Mouse (Mus musculus): ENCODE measurements around the gene Dnah14.

Gene Dnah14

DNA sequence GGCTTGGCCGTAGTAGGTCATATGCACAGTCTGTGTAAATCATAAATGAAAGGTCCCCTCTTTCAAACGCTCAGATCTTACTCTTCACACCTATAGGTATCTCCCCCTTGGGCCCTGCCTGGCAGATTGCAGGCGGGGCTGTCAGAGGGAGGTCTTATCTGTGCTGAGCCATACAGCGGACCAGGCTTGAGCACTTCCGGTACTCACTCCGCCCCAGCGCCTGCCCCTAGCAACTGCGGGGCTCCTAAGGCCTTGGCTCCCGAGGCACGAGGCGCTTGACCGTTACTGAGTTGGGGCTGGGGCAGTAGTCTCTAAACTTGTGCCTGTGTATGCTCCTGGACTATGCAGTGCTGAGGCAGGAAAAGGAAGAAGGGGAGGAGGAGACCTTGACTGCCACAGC lies at the start of gene Dnah14:
Gene Dnah14 (plus strand): TSS at position 238 of the 400 bp plus-strand sequence.
- DNase-seq (ENCODE audit: low spot score): no peak

DNA sequence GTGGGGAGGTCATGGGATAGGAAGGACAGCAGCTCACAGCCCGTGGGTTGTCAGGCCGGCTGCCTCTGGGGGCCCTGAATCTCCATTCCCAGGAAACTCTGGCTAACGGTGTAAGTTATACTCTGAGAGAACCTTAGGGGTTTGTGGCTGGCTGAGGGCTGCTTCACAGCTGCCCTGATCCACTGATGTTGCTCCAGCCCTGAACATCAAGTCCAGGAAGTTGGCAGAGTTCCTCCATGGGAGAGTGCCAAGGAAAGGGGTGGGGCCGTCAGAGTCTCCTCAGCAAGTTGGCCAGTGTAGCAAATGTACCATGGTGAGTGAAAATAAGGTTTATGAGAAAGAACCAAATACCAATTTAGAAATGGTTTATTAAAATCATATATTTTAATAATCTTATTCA lies 47.0 kb upstream of the Dnah14 start:
- DNase-seq (ENCODE audit: low spot score): no peak

DNA sequence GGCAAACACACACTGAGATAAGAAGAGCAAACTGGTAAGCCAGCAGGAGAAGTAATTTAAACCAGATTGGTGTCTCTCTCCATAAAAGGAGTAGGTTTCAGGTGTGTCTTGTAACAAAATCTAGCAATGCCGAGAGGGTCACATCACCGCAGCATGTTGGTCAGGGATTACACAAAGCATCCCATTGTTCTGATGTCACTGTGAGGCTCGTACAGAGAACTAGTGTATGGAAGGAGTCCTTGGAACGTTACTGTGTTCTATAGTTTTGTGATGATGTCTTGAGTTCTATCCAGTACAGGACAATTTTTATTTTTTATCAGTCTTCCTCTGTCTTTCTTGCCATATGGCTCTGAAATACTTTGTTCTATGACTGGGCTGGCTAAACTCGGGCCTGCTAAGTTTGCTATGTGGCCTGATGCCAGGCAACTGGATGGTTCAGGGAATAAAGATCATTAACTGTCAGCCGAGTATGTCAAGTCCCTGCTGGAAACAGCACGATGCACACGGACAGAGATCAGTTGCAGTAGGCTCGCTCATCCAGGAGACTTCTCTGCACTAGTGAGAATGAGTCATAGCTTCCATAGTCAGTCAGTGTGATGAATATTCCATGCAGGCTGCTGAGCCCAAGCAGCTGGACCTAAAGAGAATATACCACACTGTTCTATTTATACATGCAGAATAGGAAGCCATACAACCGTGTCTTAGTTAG lies 41.0 kb upstream of the Dnah14 start:
- DNase-seq (ENCODE audit: low spot score): peak; percentile 19

DNA sequence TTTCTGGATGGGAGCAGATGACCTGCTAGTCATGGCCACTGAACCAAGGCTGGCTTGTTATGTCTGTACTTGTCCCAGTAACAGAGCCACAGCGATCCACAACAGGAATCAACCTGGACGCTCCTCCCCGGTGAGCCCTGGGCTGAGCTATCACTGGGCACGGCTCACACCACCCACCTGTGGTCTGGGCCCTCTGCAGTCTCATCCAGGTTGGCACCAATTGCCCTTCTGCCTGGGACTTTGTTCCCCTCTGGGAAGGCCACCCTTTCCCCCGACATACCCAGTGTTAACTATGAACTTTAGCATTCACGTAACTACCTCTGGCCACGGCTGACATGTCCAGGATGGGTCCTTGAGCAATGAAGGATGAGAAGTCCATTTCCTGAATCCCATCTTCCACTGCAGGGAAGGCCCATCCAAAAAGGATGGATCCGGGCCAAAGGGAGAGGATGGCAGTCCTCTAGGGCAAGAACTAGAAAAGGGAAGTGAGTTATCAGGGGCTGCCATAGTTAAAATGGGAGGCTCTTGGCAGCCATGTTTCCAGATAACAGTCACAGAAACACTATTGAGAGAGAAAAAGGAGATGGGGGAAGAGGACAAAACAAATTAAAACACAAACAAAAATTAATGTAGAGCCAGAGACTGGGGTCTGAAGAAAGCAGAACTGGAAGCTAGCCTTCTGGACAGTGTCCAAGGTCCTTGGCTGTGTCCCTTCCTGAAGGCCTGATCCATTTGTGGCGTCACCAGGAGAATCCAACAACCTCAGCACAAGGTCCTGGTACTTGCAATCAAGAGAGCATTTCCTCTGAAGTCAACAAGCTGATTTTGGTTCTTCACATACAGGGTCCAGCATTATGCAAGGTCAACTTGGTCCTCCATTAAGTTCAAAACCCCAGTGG lies 38.5 kb upstream of the Dnah14 start:
- DNase-seq (ENCODE audit: low spot score): no peak

DNA sequence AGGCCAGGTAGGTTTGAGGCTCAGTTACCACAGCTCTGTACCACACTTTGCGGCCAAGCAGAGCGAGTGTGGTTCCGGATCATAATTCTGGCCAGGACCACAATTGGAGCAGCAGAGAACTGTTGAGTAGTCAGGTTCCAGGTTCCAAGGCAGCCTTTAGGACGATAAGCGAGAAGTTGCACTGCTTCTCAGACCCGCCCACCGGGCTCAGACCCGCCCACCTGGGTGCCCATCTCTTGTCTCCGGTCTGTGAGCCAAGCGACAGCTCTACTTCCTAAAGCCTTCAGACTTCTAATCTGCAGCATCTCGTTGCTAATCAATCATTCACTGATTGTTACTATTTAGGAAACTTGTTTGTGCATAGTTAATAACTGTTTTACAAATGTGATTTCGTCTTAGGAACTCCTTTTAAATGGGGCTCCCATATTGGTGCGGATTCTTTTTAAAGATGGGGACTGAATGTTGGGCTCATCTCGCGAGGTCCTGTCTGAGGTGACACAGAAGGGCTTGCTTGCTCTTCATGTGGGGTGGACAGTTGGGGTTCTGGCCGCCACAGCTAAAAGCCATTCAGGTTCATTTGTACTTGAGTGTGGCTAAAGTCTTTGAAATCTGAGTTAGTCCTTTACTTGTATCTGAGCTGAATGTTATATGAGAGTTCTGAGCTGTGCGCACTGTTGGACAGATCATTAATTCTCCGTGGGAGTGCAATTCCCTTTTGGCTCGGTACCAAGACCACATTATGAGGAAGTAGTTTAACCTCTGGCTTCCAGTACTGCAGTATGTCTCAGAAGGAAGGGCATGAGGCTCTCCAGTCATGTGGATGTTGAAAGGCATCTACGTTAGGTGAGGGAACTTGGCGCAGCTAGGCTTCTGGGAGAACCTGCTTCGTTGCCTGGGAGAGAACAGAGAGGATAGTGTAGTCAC lies 36.3 kb upstream of the Dnah14 start:
- no peak for DNase-seq (ENCODE audit: low spot score)

DNA sequence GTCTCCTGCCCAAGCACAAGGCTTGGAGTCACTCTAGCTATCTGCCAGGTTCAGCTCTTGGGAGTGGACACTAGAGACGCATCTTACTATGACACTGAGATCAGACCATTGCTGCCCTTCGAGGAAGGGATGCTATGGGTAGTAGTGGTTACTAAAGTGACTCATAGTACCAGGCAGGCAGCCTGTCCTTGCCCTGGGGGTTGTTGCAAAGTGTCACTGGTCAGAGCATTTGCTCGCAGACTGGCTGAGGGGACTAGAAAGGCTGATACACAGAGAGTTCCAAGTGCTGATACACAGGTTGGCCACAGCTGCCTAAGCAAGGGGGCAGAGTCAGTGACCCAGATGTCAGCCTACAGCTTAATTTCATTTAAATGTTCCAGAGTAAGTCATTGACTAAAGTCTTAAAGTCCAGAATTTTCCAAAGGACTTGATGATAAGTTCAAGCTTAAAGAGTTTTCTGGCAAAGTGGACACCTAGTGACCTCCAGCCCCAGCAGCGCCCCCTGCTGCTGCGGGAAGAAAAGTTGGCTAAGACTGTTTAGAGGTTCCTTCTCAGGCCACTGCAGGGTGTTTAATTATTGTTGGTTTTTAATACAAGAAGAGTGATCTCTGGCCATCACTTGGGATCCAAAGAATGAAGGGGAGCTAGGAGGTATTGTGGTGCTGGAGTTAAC lies 32.5 kb upstream of the Dnah14 start:
- DNase-seq (ENCODE audit: low spot score): peak; percentile 48

DNA sequence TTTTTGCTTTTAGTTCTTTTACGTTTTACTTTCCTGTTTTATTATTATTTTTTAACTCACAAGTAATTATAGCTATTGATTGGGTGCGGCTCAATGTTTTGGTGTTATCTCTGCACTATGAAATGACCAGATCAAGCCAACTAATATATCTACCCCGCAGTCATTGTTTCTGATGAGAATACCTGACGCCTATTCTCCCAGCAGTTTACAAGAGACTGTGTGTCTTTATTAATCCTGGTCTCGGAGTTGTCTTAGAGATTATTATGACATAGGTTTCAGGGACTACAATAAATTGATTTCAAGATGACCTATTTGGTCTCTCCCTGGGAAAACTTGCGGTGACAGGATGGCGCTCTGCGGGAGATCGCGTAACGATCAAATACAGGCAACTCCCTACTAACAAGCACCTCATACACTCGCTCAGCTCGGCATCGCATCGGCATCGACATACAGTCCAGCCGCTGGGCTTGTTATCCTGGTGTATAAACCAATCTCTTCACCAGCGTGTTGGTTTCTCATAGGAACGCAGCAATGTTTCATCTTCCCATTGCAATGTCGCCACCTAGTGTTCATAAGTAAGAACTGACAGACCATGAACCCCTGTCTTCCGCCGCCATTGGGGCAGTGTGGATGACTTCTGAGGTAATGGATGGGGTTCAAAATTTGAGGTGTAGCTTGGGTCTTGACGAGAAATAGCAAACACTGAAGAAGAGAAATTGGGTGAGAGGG lies 31.2 kb upstream of the Dnah14 start:
- peak; percentile 91 for DNase-seq (ENCODE audit: low spot score)

DNA sequence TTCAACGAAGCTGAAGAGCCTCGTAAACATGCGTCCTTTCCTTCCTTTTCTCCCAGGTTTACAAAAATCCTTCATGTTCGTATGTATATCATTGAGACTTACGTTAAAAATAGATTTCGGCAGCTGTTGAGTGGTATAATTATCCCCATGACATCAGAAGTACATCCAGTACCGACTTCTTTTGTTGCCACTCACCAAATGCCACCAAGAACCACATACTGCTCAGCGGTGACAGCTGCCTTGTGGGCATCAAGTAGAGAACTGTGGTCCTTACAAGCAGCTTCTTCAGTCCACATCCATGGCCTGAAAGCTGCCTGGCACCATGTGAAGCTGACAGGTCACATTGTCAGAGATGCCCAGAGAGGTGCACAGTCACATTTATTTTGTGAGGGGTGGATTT lies 26.4 kb upstream of the Dnah14 start:
- no peak for DNase-seq (ENCODE audit: low spot score)

DNA sequence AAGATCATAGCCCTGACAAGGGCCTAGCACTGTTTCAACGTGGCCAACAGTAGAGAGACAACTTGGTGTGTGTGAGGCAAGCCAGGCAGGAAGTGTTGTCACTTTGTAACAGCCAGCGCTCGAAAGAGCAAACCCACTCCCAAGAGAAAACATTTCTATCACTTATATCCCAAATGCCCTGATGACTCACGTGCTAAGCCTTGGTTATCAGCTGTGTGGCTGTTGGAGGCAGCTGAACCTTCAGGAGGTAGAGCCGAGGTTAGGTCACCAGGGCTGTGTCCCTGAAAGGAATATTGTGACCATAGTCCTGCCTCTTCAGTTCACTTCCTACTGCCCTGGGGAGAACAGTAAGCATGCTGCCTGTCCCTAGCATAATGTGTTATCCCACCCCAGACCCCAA lies 25.5 kb upstream of the Dnah14 start:
- DNase-seq (ENCODE audit: low spot score): no peak

DNA sequence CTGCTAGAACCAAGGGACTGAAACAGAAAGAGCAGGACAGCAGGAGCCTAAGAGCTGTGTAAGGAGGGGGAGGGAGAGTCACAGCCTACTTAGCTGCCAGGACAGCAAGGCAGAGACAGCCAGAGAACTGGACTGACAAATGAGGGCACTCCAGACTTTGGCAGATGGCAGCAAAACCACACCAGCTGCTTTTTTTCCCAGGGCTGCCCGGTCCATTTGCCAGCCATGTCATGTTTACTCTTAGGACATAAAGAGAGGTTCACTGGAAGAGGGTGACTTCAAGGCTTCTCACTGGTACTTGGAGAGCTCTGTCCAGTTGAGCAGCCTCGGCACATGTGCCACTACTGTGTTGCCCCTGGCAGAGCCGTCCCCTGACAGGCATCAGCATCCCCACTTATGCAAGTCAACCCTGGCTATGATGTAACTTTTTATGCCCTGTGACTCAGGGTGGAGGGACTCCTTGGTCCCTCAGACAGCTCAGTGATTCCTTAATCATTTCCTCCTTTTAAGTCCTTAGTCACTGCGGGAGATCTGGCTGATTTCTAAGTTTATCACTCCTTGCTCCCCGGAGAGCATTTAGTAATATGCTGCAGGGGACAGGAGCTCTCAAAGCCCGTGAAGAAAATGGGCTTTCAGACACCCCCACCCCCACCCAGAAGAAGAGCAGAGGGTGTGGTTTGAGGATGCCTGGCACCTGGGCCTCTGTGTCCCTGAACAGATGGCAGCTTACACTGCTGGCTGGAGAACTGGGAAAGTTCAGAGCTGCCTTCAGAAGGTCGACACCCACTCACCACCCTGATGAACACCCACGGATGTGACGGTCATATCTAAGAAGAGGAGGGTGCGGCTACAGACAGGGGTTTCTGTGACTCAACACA lies 23.6 kb upstream of the Dnah14 start:
- peak; percentile 11 for DNase-seq (ENCODE audit: low spot score)

DNA sequence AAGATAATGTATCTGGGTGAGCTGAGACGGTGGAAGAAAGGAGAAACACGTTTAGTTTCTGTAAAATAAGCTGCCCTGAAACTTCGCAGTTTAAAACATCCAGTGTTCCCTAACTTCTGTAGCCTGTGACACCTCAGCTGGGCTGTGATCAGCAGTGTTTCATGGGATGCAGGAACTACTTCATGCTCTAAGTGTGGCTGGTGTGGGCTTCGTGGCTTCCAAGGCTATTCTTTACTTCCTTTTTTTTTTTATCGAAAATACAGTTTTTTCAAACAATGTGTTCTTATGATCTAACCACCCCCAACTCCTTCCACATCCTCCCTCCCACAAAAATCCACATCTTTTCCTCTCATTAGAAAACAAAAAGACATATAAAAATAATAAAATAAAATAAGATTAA lies 20.9 kb upstream of the Dnah14 start:
- DNase-seq (ENCODE audit: low spot score): no peak

DNA sequence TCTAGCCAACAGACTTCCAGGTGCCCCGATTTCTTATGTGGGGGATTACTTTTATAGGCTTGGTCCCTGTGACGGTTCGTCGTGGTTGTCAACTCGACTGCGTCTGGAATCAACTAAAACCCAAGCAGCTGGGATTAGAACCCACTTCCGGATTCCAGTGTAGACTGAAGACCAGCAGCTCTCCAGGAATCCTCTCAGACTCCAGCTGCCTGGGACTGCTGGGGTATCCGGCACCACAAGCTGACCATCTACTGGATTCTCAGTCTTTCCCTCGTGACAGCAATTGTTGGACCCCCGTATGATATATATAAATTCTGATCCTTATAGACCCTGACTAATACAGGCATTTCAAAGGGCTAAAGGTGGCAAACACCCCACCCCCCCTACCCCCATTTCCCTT lies 16.7 kb upstream of the Dnah14 start:
- no peak for DNase-seq (ENCODE audit: low spot score)

DNA sequence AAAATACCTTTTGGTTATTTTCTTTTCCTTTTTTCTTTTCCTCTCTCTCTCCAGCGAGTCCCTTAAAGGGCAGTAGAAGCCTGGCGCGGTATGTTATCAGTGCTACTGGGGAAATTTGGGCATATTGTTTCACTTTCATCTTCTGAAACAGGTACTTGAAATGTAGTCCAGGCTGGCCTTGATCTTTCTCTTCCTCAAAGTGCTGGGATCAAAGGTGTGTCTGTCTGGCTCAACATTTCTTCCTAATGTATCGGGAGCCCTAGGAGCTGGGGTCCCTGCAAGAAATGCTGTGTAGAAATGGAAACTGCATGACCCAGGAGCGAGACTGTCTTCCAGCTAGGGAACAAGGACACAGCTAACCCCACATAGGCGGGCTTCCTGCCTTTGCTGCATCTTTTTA lies 16.0 kb upstream of the Dnah14 start:
- no peak for DNase-seq (ENCODE audit: low spot score)

DNA sequence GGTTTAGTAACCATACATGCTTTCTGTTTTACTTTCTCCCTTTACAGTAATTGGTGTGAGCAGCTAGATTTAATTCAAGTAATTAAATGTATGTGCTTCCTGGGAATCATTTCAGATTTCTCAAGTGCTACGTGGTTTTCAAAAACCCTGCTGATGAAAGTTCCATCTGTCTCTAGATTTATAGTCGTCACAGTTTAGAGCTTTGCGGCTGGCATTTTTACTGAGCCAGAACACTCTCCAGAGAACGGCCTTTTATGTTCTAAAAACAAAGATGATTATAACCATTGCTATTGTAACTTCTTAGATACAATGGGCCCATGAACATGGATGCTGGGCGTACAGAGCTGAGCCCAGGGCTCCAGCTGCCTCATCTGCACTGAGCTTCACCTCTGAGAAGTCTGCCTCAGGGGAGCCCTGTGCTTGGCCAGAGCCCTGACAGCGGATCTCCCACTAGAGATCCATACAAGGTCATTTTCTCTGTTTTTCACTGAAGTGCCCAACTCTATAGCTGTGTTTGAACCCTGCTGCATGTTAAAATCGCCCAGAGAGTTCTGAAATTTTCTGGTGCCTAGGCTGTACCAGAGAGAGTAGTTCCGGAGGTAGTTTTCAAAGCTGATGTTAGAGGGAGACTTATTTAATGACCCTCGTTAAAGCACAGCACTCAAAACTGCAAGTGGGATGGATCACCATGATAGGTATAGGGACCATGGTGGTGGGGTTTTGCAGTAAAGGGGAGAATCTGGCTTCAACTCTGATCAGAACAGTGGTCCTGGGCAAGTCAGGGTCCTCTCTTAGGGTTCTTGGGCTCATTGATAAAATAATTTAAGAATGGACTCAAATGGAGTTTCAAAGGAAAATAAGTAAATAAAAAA lies 15.2 kb upstream of the Dnah14 start:
- DNase-seq (ENCODE audit: low spot score): peak; percentile 17

DNA sequence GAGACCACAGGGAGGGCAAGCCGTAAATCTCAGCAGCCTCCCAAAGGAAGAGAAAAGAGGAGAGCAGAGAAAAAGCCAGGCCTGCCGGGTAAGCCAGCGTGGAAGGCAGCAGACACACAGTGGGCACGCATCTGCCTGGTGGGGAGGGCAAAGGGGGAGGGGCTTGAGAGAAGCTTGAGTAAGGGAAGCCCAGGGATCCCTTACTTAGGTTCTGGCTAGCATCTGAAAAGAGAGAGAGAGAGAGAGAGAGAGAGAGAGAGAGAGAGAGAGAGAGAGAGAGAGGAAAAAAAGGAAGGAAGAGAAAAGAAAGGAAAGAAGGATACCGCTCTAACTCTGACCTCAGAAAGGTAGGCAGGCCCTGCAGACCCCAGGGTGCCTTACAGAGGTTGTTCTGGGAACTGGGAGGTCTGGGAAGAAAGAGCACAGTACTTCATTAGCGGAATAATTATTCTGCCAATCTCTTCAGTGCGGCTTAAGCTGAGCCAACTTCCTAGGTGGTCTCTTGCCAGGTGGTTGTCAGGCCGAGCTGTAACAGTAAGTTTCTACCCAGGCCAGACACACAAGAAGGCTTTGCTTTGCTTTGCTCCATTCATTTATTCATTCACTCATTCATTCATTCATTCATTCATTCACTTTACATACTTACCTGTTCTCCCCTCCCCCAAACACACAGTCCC lies 14.5 kb upstream of the Dnah14 start:
- peak; percentile 6 for DNase-seq (ENCODE audit: low spot score)

DNA sequence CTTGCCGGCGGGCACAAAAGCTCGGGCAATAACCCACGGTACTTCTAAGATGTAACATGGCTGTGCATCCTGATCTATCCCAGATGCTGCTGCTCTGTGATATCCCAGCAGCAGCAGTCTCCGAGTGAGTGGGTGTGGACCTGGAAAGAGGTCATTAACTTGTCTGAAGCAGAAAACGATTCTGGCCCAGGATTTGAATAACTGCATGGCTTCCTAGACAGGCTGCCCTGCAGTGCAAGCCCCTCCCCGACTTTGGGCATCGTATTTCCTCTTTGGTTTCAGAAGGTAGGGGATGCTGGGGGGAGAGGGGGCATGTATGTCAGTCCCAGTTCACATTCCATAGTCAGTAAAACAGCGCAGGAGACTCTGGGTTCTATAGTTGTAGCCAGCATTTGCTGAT lies 6.9 kb upstream of the Dnah14 start:
- DNase-seq (ENCODE audit: low spot score): peak; percentile 26

DNA sequence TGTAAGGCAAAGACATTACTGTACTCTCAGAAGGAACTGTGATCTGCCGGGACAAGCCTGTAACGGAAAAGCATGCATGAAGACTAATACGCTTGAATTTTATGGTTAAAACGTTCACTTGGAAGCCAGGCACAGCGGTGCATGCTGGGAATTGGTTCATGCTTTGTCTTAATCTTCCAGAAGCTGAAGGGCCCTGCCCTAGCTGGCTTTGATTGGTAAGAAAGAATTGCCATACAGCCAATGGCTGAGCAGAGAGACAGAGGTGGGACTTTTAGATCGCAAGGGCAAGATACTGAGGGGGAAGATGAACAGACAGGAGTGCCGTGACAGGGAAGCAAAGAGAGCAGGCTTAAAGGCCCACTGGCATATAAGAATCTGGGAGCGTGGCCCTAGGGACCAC lies 6.8 kb downstream of the Dnah14 start:
- peak; percentile 22 for DNase-seq (ENCODE audit: low spot score)

DNA sequence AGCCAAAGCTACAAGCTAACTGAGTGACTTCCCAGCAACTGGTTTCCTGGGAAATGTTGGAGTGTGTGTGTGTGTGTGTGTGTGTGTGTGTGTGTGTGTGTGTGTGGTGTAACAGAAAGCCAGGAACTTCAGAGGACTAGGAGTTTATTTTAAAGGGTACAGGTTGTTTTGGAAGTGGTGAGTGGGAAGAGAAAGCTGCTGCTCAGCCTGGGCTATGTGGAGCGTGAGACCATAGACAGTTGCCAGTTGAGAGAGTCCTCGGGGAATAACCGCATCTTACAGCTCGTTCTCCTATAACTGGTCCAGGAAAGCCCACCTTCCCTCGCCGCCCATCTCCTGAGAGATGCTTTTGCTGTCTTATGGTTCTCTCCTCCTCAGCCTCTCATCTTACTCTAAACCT lies 12.8 kb downstream of the Dnah14 start:
- no peak for DNase-seq (ENCODE audit: low spot score)

DNA sequence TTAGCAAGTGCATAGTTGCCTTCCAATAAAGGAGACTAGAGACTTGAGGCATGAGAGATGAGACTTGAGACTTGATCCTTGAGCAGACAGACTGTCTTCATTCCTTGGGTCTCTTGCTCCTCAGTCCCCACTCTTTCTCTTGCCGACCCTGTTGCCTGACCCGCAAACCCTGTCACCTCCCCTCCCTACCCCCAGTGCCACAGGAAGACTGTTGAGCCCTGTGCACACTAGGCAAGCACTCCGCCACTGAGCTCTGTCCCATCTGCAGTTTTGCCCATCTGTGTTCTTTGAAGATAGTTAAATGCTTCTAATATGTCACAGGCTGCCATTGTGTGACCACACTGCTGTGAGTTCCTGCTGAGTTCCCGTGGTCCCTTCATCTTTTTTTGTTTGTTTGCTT lies 23.0 kb downstream of the Dnah14 start:
- DNase-seq (ENCODE audit: low spot score): no peak

All from embryo, embryonic 10.5 days (tissue).